Comparison of ENCODE assay signal across 8 mouse cellular contexts in genomic region chr11:33932386-33933111, GRCm38 (mm10). TPM values are rescaled to one million over a fixed set of nuclear protein-coding genes. Genes with fewer than 3 reads are reported as not detected.
DNase-seq lines count a peak whose midpoint lies in the region; ATAC-seq and TF ChIP-seq lines count a peak whose summit lies in the region.

No protein-coding gene starts in this region.

- WGBS in forebrain, embryonic 10.5 days = 80% methylated on average over 18 of the region's 18 CpGs
- WGBS in forebrain, embryonic 13.5 days = 70% methylated on average over 18 of the region's 18 CpGs
- 54% methylated on average over 18 of the region's 18 CpGs for WGBS in neural tube, embryonic 12.5 days
- WGBS in kidney, postnatal 0 days = 24% methylated on average over 18 of the region's 18 CpGs
- WGBS in stomach, embryonic 14.5 days = 52% methylated on average over 18 of the region's 18 CpGs

- peaks cover 24% of the 10 kb centered on the region for H3K4me1 ChIP-seq in forebrain, embryonic 10.5 days
- peaks cover 16% of the 10 kb centered on the region; the same call in 1 of the 2 replicates for H3K4me1 ChIP-seq in forebrain, embryonic 13.5 days
- H3K4me1 ChIP-seq in neural tube, embryonic 12.5 days = 0 out of 2 replicates have a peak, but pooled peaks cover 3% of the 10 kb centered on the region
- 0 out of 2 replicates have a peak, but pooled peaks cover 5% of the 10 kb centered on the region for H3K4me1 ChIP-seq in kidney, postnatal 0 days (replicated peaks; ENCODE audit: insufficient read depth, low read length)
- 0 out of 2 replicates have a peak, but pooled peaks cover 3% of the 10 kb centered on the region for H3K4me1 ChIP-seq in stomach, embryonic 14.5 days (ENCODE audit: control insufficient read depth, insufficient read depth, low read length)

- H3K4me2 ChIP-seq in forebrain, embryonic 13.5 days = no peak overlapping the region
- peak overlapping the region; percentile 30 for H3K4me2 ChIP-seq in neural tube, embryonic 12.5 days (replicated peaks)
- H3K4me2 ChIP-seq in kidney, postnatal 0 days (ENCODE audit: low read length) = peak overlapping the region; percentile 32
- 0 out of 2 replicates have a peak overlapping the region, but pooled peaks have one; percentile 2 for H3K4me2 ChIP-seq in stomach, embryonic 14.5 days (replicated peaks; ENCODE audit: low read depth, low read length)

- no peaks in the 10 kb centered on the region for H3K9me3 ChIP-seq in forebrain, embryonic 10.5 days
- H3K9me3 ChIP-seq in forebrain, embryonic 13.5 days (replicated peaks) = no peaks in the 10 kb centered on the region
- no peaks in the 10 kb centered on the region for H3K9me3 ChIP-seq in neural tube, embryonic 12.5 days
- no peaks in the 10 kb centered on the region for H3K9me3 ChIP-seq in kidney, postnatal 0 days (replicated peaks; ENCODE audit: low read length)
- H3K9me3 ChIP-seq in stomach, embryonic 14.5 days (ENCODE audit: control insufficient read depth, low read depth, low read length) = no peaks in the 10 kb centered on the region

- no peak for TF ChIP-seq CTCF in kidney, postnatal 0 days (IDR thresholded peaks at IDR 0.05; ENCODE audit: low read depth)

- H3K27me3 ChIP-seq in forebrain, embryonic 10.5 days (ENCODE audit: poor library complexity, severe bottlenecking) = 0 out of 2 replicates have a peak, but pooled peaks cover 4% of the 10 kb centered on the region
- H3K27me3 ChIP-seq in forebrain, embryonic 13.5 days = no peaks in the 10 kb centered on the region
- H3K27me3 ChIP-seq in neural tube, embryonic 12.5 days (replicated peaks) = no peaks in the 10 kb centered on the region
- no peaks in the 10 kb centered on the region for H3K27me3 ChIP-seq in kidney, postnatal 0 days (ENCODE audit: insufficient read depth, low read length)
- no peaks in the 10 kb centered on the region for H3K27me3 ChIP-seq in stomach, embryonic 14.5 days (ENCODE audit: control insufficient read depth, insufficient read depth, low read length)

- no peak for DNase-seq in forebrain, embryonic 10.5 days (ENCODE audit: extremely low spot score, low spot score)
- no peak for DNase-seq in neural tube, embryonic 10.5 days (ENCODE audit: extremely low spot score, low spot score)
- DNase-seq in kidney, postnatal 0 days (ENCODE audit: low spot score) = peak; percentile 81
- DNase-seq in adrenal gland, postnatal 10 days = no peak
- no peak for DNase-seq in Muller cell, postnatal 12 days (ENCODE audit: inconsistent ontology term)

- H3K9ac ChIP-seq in forebrain, embryonic 13.5 days = no peak overlapping the region
- no peak overlapping the region for H3K9ac ChIP-seq in neural tube, embryonic 12.5 days
- no peak overlapping the region for H3K9ac ChIP-seq in kidney, postnatal 0 days (ENCODE audit: low read depth, low read length)
- H3K9ac ChIP-seq in stomach, embryonic 14.5 days (replicated peaks; ENCODE audit: low read depth, low read length) = no peak overlapping the region

- 0 out of 2 replicates have a peak overlapping the region, but pooled peaks have one; percentile 15 for H3K27ac ChIP-seq in forebrain, embryonic 10.5 days
- H3K27ac ChIP-seq in forebrain, embryonic 13.5 days = no peak overlapping the region
- H3K27ac ChIP-seq in neural tube, embryonic 12.5 days = no peak overlapping the region
- peak overlapping the region; percentile 32 for H3K27ac ChIP-seq in kidney, postnatal 0 days
- no peak overlapping the region for H3K27ac ChIP-seq in stomach, embryonic 14.5 days (ENCODE audit: low read length)

- no peaks in the 10 kb centered on the region for H3K36me3 ChIP-seq in forebrain, embryonic 10.5 days (replicated peaks)
- H3K36me3 ChIP-seq in forebrain, embryonic 13.5 days (ENCODE audit: poor library complexity, severe bottlenecking) = no peaks in the 10 kb centered on the region
- no peaks in the 10 kb centered on the region for H3K36me3 ChIP-seq in neural tube, embryonic 12.5 days
- no peaks in the 10 kb centered on the region for H3K36me3 ChIP-seq in kidney, postnatal 0 days (ENCODE audit: insufficient read depth, low read length)
- H3K36me3 ChIP-seq in stomach, embryonic 14.5 days (ENCODE audit: control insufficient read depth, insufficient read depth, low read length) = no peaks in the 10 kb centered on the region

- ATAC-seq in forebrain, embryonic 13.5 days = no peak
- ATAC-seq in neural tube, embryonic 12.5 days (ENCODE audit: low FRiP score, low read depth) = peak; percentile 46; the same call in 1 of the 2 replicates
- ATAC-seq in kidney, postnatal 0 days (replicated peaks; ENCODE audit: low FRiP score, low read depth) = peak; percentile 41; the same call in 1 of the 2 replicates
- ATAC-seq in stomach, embryonic 14.5 days (ENCODE audit: insufficient number of reproducible peaks, insufficient read depth, low FRiP score, low read depth) = no peak

- no peak overlapping the region for H3K4me3 ChIP-seq in forebrain, embryonic 10.5 days
- no peak overlapping the region for H3K4me3 ChIP-seq in forebrain, embryonic 13.5 days
- no peak overlapping the region for H3K4me3 ChIP-seq in neural tube, embryonic 12.5 days
- no peak overlapping the region for H3K4me3 ChIP-seq in kidney, postnatal 0 days (replicated peaks; ENCODE audit: low read depth, low read length)
- no peak overlapping the region for H3K4me3 ChIP-seq in stomach, embryonic 14.5 days (ENCODE audit: low read depth, low read length)

RNA-seq across cellular contexts. Expression of gene Kcnmb1, which starts 30.3 kb away (rescaled TPM):
- polyA plus RNA-seq in forebrain, embryonic 10.5 days (2016; fragmentation: Nextera tagmentation; extraction: Ambion mirVana) = 0.04 and 0.09 TPM in 2 replicates
- polyA plus RNA-seq in forebrain, embryonic 13.5 days (2015; fragmentation: Nextera tagmentation; extraction: Ambion mirVana) = 0.05 and 0.09 TPM in 2 replicates
- 0.32 and 0.34 TPM in 2 replicates for polyA plus RNA-seq in neural tube, embryonic 12.5 days (2016; fragmentation: Nextera tagmentation; extraction: Ambion mirVana)
- polyA plus RNA-seq in kidney, postnatal 0 days (2015; fragmentation: Nextera tagmentation; extraction: Ambion mirVana) = 0.54 and 0.89 TPM in 2 replicates
- 2.5 and 3.0 TPM in 2 replicates for polyA plus RNA-seq in stomach, embryonic 14.5 days (2014; fragmentation: Nextera tagmentation; extraction: Ambion mirVana)
- under 1 TPM; 0.12 to 0.42 TPM for total RNA-seq in adrenal gland, postnatal 10 days (2021)

Comparison
In these comparisons a context has a peak if more than half of its experiments do, and no peak if none do; other contexts are left out.
1. H3K27ac ChIP-seq: peak in forebrain, embryonic 10.5 days (single experiment) and kidney, postnatal 0 days (single experiment); none in forebrain, embryonic 13.5 days (single experiment), neural tube, embryonic 12.5 days (single experiment) and stomach, embryonic 14.5 days (single experiment).
2. ATAC-seq: peak in neural tube, embryonic 12.5 days (single experiment) and kidney, postnatal 0 days (single experiment); none in forebrain, embryonic 13.5 days (single experiment) and stomach, embryonic 14.5 days (single experiment).